Mouse (Mus musculus) liver, postnatal 0 days (tissue): ENCODE data around the gene Hspg2.

Experiments
- CTCF ChIP-seq: sonication (generic); IDR thresholded peaks from 2 replicates; pipeline ENCODE4 v1.5.1; 2016; ENCODE audit warnings: antibody characterized with exemption, low read depth
- EP300 ChIP-seq: IDR thresholded peaks from 2 replicates; pipeline ENCODE4 v1.6.1; 2016; ENCODE audit warnings: antibody characterized with exemption, low read depth, mild to moderate bottlenecking

GRCm38 (mm10) chr4:137466991-137467390, 1.6 kb upstream of the Hspg2 start:
- no peak for TF ChIP-seq CTCF
- no peak for TF ChIP-seq EP300
